Comparison of ENCODE assay signal across 19 mouse cellular contexts in the genomic region with DNA sequence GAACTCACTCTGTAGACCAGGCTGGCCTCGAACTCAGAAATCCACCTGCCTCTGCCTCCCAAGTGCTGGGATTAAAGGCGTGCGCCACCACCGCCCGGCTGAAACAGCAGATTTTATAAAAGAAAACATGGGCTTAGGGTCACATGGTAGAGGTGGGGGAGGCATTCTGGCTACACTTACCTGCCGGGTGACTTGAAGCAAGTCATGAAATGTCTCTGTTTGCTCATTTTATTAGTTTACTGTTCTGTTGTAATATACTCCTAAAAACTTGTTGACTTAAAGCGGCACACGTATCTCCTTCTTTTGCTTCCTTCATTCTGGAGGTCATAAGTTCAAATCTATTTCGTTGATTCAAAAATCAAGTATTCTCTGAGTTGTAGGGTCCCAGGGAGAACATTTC.
"Had no signal": no experiment of that assay in that cellular context is flagged by ENCODE, and none has a peak within 500 bp of the region (broad histone marks: within the 10 kb centered on the region; RNA-seq: fewer than 3 reads in every experiment).

No protein-coding gene starts in this region.

- DNase-seq: lung, adult 18-20 months; lung, embryonic 14.5 days; lung, postnatal 14 days; lung, postnatal 36 days; right cerebral cortex, postnatal 25 days; right cerebral cortex, postnatal 4 days; spleen, adult 18-20 months; thymus, adult 18-20 months; thymus, postnatal 14 days; thymus, postnatal 4 days had no signal

- H3K9ac ChIP-seq: liver, embryonic 12.5 days; liver, embryonic 14.5 days; lung, embryonic 14.5 days; midbrain, embryonic 13.5 days; neural tube, embryonic 12.5 days had no signal

- H3K4me1 ChIP-seq: midbrain, embryonic 13.5 days; neural tube, embryonic 12.5 days had no signal

- H3K9me3 ChIP-seq: liver, embryonic 12.5 days; megakaryocyte, embryonic 14.5 days; midbrain, embryonic 13.5 days; neural tube, embryonic 12.5 days had no signal

- H3K27me3 ChIP-seq: midbrain, embryonic 13.5 days; neural tube, embryonic 12.5 days had no signal

- H3K27ac ChIP-seq: liver, embryonic 12.5 days; liver, embryonic 14.5 days; macrophage; midbrain, embryonic 13.5 days; neural tube, embryonic 12.5 days had no signal

- H3K36me3 ChIP-seq: liver, embryonic 12.5 days; midbrain, embryonic 13.5 days; neural tube, embryonic 12.5 days had no signal

- H3K4me2 ChIP-seq: liver, embryonic 12.5 days; lung, embryonic 14.5 days; midbrain, embryonic 11.5 days; midbrain, embryonic 13.5 days; neural tube, embryonic 12.5 days had no signal

- ATAC-seq: liver, embryonic 12.5 days; midbrain, embryonic 13.5 days; midbrain, embryonic 16.5 days had no signal

- H3K4me3 ChIP-seq: liver, embryonic 12.5 days; megakaryocyte, embryonic 14.5 days; midbrain, embryonic 13.5 days; myocyte; neural tube, embryonic 12.5 days had no signal
